Comparison of ENCODE assay signal across 8 mouse cellular contexts in the genomic region with DNA sequence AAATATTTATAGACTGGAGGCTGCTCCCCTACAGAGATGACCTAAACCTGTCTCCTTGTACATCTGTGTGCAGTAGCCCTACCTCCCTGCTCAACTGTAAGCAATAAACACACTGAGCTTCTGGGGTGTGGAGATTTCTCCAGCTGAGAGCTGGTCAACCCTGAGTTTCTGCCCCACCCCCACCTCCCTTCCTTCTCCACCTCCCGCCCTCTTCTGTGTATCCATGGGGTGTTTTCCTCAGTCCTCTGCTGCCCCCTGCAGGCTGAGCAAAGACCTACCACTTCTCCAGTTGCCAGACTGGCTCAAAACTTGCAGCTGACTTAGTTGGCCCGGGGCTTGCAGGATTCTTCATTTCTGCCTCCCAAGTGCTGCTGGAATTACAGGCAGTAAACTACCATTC. TPM values are rescaled to one million over a fixed set of nuclear protein-coding genes. Genes with fewer than 3 reads are reported as not detected.
DNase-seq lines count a peak whose midpoint lies in the region; ATAC-seq lines count a peak whose summit lies in the region.

No protein-coding gene starts in this region.

- no peak overlapping the region for H3K27ac ChIP-seq in hindbrain, embryonic 14.5 days

- no peak; the same call in 1 of the 2 replicates for ATAC-seq in hindbrain, embryonic 14.5 days (ENCODE audit: low FRiP score)

- H3K4me3 ChIP-seq in hindbrain, embryonic 14.5 days (replicated peaks; ENCODE audit: low read length) = no peak overlapping the region

- H3K4me2 ChIP-seq in hindbrain, embryonic 14.5 days (replicated peaks) = no peak overlapping the region

- no peaks in the 10 kb centered on the region for H3K9me3 ChIP-seq in hindbrain, embryonic 14.5 days (ENCODE audit: control insufficient read depth, low read length)

- no peaks in the 10 kb centered on the region for H3K27me3 ChIP-seq in hindbrain, embryonic 14.5 days (ENCODE audit: control insufficient read depth, insufficient read depth, low read length)

- no peaks in the 10 kb centered on the region for H3K4me1 ChIP-seq in hindbrain, embryonic 14.5 days (replicated peaks; ENCODE audit: control insufficient read depth, insufficient read depth, low read length)

- peak; percentile 51 for DNase-seq in MEL-GATA-1-ER (ENCODE audit: extremely low read depth, low read depth)
- DNase-seq in cerebellum, adult 11 months = peak; percentile 68
- DNase-seq in forelimb bud, embryonic 11.5 days (ENCODE audit: low read depth, low spot score) = peak; percentile 92
- peak; percentile 80 for DNase-seq in hindbrain, embryonic 14.5 days (ENCODE audit: low spot score)
- DNase-seq in layer of hippocampus, postnatal 36 days = peak; percentile 80 to 83
- peak; percentile 84 for DNase-seq in lung, postnatal 25 days (ENCODE audit: low spot score)
- DNase-seq in right cerebral cortex, postnatal 25 days = peak; percentile 79
- peak; percentile 82 to 88 for DNase-seq in urinary bladder, postnatal 36 days (ENCODE audit: low spot score in 2 of 2)

- WGBS in hindbrain, embryonic 14.5 days = 10% methylated on average over 2 of the region's 2 CpGs

- no peaks in the 10 kb centered on the region for H3K36me3 ChIP-seq in hindbrain, embryonic 14.5 days (replicated peaks; ENCODE audit: control insufficient read depth, insufficient read depth)

- H3K9ac ChIP-seq in hindbrain, embryonic 14.5 days = no peak overlapping the region

RNA-seq across cellular contexts. Expression of a gene that starts 2.2 kb away (rescaled TPM):
- polyA plus RNA-seq in hindbrain, embryonic 14.5 days (2014; fragmentation: Nextera tagmentation; extraction: Ambion mirVana) = 0.09 TPM in 1 of 2 replicates, not detected in the other
- not detected for total RNA-seq in layer of hippocampus, postnatal 36 days (2021)

RNA-seq across cellular contexts. Expression of a gene that starts 29.9 kb away (rescaled TPM):
- polyA plus RNA-seq in hindbrain, embryonic 14.5 days (2014; fragmentation: Nextera tagmentation; extraction: Ambion mirVana) = 61.4 and 67.6 TPM in 2 replicates
- 10 to 100 TPM; 37.4 to 38.0 TPM for total RNA-seq in layer of hippocampus, postnatal 36 days (2021)

RNA-seq across cellular contexts. Expression of a gene that starts 30.2 kb away (rescaled TPM):
- 162 and 173 TPM in 2 replicates for polyA plus RNA-seq in hindbrain, embryonic 14.5 days (2014; fragmentation: Nextera tagmentation; extraction: Ambion mirVana)
- 10 to 100 TPM; 93.0 to 93.3 TPM for total RNA-seq in layer of hippocampus, postnatal 36 days (2021)

RNA-seq across cellular contexts. Expression of a gene that starts 51.0 kb away (rescaled TPM):
- polyA plus RNA-seq in hindbrain, embryonic 14.5 days (2014; fragmentation: Nextera tagmentation; extraction: Ambion mirVana) = 68.5 and 75.5 TPM in 2 replicates
- total RNA-seq in layer of hippocampus, postnatal 36 days (2021) = 100 to 1,000 TPM; 212 to 247 TPM
